Mouse (Mus musculus) layer of hippocampus, adult 9-10 months (tissue): ENCODE measurements around the gene Zswim3.
"Not testable (repeated sequence)": the region's sequence is repeated elsewhere in the genome, so short reads cannot be mapped to it uniquely, and the experiment has no call there.

ENCODE experiments used
- DNase-seq: peaks from one replicate; pipeline ENCODE4 v3.0.0; 2022; ENCODE audit warnings: low spot score

Gene Zswim3

DNA sequence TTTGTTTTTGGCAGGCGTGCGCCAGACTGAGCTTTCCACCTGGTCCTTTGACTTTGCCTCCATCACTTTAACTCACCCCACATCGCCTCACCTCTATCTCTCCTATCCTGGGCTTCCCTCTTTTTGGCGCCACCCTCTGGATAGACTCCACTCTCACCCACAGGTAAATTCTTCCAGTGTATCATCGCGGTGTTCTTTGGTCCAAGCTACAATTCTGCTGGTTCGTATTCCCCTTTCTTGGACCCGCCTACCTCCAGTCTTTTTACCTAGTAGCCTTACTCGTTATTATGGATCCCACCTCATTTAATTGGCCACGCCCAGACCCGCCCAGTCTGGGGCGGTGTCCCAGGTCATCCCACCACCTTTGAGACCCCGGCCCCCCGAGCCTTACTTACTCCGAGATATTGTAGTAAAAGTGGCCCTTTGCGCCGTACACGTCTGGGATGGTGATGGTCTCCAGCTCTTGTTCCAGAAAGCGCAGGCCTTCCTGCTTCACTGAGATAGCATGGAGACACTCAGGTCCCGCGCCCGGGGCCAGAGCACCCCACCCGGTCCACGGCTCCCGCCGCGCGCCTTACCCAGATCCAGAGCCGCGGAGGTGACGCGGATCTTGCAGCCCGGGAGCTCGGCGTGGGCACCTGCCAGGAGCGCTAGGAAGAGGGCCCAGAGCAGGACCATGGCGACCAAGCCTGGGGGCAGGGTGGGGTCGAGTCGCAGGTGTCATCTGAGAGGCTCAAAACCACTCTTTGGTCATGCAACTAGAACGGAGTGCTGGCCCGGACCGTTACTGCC is 51.6 kb downstream of the Zswim3 start:
- no peak for DNase-seq

- no peak for DNase-seq
Measured at GRCm38 (mm10) chr2:164857101-164857821, 52.4 kb downstream of the Zswim3 start, which contains the start of gene Pltp. Gene Pltp (minus strand): TSS chr2:164857711.

DNA sequence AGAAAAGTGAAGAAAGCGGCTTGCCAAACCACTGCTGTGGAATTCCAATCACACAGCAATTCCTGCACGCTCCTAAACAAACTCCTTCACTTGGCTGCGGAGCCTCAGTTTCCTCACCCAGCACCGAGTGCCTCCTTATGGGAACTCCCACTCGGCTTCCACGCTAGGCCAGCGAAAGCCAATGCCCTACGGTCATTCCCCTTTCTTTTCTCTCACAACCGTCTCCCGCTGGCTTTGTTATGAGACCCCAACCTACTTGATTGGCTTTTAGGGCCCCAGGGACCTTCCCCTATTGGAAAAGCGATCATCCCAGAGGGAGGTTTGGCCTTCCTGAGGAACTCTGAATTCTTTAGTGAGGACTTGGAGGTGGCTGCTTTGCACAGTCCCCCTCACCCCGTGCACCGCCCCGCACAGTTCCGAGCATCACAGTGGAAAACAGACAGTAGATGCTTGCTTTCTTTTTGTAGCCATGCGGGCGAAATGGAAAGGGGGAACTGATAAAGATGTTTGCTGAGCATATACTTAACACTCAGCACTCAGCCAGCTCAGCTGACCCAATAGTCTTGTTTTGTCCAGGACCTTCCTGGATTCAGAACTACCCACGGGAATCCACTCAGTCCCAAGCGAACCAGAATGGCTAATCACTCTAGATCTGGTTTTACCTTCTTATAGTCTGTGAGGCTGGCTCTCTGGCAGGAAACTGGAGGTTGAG is 53.1 kb downstream of the Zswim3 start:
- DNase-seq, result no peak

- no peak for DNase-seq
Measured at GRCm38 (mm10) chr2:164859155-164859554, 54.3 kb downstream of the Zswim3 start.

DNA sequence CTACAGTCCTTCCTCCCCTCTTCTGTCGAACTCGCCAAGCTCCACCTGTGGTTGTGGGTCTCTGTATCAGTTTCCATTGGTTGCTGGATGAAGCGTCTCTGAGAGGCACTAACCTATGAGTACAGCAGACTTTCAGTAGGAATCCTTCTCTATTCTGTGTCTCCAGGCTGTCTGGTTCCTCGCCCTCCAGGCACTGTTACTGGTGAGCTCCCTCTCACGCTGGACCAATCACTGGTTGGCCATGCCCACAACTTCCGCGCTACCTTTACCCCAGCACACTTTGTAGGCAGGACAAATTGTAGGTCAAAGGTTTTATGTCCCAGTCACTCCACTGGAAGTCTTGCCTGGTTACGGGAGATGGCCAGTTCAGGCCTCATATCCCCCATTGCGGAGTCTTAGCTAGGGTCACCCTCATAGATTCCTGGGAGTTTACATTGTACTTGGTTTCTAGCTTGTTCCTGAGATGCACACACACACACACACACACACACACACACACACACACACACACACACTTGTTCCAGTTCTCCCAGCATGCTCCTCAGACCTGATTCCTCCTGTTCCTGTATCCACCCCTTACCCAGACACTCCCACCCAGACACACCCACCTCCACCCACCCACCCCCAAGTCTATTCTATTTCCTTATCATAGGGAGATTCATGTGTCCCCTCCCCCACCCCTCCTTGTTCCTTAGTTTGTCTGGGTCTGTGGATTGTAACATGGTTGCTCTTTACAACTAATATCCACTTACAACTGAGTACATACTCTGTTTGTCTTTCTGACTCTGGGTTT is 54.9 kb downstream of the Zswim3 start:
- no peak for DNase-seq

- no peak for DNase-seq
Measured at GRCm38 (mm10) chr2:164861094-164861493, 56.2 kb downstream of the Zswim3 start.

GRCm38 (mm10) chr2:164862179-164862861 is 57.4 kb downstream of the Zswim3 start:
- DNase-seq, result no peak

GRCm38 (mm10) chr2:164863411-164863810 is 58.5 kb downstream of the Zswim3 start:
- not testable (repeated sequence) for DNase-seq

DNA sequence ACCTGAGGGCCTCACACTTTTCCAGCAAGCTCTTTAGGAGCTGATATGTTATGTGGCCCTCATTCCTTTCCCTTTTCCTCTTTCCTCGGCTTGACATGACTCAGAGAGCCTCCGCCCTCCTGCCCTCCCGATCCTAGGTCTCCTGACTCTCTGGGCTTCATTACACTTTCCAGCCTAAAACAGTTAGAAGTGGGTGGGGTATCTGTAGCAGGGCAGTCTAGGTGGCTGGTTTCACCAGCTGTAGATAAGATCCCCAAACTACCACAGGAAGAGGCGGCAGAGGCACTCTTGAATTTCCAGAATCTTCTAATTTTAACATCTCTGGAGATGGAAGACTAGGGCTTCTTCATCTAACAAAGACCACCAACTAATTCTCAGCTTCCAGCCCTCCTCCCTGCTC is 59.7 kb downstream of the Zswim3 start:
- DNase-seq, result no peak

DNA sequence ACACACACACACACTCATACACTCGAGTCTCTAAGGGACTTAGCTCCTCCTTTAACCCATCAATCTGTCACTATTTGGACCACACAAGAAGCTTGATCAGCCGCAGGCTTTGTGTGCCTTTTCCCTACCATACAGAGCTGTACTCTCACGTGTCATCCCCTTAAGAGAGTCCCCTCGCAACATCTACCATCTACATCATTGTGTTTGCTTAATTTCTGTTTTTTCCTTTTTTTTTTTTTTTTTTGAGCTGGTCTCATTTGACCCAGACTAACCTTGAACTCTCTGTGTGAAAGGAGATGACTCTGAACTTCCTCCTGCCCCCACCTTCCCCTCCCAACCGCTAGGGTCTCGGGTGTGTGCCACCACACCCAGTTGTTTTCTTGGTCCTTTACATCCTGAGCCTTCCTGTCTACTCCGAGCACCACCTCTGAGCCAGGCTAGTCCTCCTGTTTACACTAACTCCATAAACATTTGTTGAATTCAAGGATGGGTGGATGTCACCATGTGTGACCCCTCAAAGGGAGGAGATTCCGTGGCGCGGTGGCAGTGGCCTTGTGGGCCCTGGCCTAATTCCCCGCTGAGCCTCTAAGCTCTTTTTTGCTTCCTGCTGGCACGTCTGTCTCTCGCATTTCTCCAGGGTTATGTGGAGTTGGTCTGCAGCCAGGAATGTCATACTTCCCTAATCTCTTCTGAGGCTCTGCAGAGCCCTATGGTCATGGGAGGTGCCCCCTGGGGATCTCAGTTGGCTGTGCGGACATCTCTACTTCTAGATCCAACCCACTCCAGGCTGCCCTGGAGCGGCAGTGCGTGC is 62.0 kb downstream of the Zswim3 start:
- DNase-seq, result no peak

DNA sequence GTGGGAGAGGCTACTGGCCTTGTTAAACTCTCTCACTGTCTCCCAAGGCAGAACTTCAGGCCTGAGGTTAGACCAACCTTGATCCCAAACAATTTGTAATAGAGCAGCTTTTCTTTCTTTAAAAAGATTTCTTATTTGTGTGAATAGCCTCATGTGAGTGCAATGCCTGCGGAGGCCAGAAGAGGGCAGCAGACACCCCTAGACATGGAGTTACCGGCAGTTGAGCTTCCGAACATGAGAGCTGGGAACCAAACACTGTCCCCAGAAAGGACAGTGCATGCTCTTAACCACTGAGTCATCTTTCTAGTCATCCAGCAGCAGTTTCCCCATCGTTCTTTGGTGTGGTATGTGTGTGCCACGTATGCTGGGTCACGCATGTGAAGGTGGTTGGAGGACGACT is 62.7 kb downstream of the Zswim3 start:
- no peak for DNase-seq

DNA sequence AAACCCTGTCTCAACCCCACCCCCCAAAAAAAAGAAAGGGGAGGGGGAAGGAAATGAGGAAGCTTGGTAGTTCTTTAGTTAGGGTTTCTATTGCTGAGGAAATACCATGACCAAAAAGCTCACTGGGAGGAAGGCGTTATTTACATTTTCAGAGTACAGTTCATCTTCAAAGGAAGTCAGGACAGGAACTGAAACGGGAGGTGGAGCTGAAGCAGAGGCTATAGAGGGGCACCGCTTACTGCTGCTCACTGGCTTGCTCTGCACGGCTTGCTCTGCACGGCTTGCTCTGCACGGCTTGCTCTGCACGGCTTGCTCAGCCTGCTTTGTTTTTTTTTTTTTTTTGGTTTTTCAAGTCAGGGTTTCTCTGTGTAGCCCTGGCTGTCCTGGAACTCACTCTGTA is 63.6 kb downstream of the Zswim3 start:
- DNase-seq, result no peak
